Mouse (Mus musculus): ENCODE data around the gene Mrpl19. TPM values are rescaled to one million over a fixed set of nuclear protein-coding genes. Genes with fewer than 3 reads are reported as not detected.

Gene Mrpl19
- polyA plus RNA-seq, 1 experiment from 2014 or later, result 72.7 TPM

GRCm38 (mm10) chr6:81979286-81979685 is 13.5 kb upstream of the Mrpl19 start:
- H3K9me3 ChIP-seq (ENCODE audit: control insufficient read depth, low read length), result no peaks in the 10 kb centered on the region
- H3K9ac ChIP-seq (ENCODE audit: low read length), result no peak overlapping the region
- DNase-seq (ENCODE audit: low spot score) (no peak), ATAC-seq (ENCODE audit: insufficient number of reproducible peaks, low FRiP score, low TSS enrichment, low read depth) (no peak)
- H3K4me2 ChIP-seq (ENCODE audit: low read depth, severe bottlenecking), result no peak overlapping the region
- H3K36me3 ChIP-seq (ENCODE audit: control insufficient read depth, insufficient read depth, low read length), result no peaks in the 10 kb centered on the region
- H3K4me1 ChIP-seq (ENCODE audit: control insufficient read depth, insufficient read depth, low read length), result no peaks in the 10 kb centered on the region
- H3K27ac ChIP-seq (replicated peaks; ENCODE audit: low read depth, low read length), result no peak overlapping the region
- no peaks in the 10 kb centered on the region for H3K27me3 ChIP-seq (ENCODE audit: control insufficient read depth, insufficient read depth, low read length)
- 89% methylated on average over 4 of the region's 4 CpGs for WGBS
- H3K4me3 ChIP-seq (ENCODE audit: low read depth, low read length), result no peak overlapping the region

GRCm38 (mm10) chr6:81975971-81976621 is 10.3 kb upstream of the Mrpl19 start:
- H3K4me2 ChIP-seq (ENCODE audit: low read depth, severe bottlenecking), result no peak overlapping the region
- H3K9me3 ChIP-seq (ENCODE audit: control insufficient read depth, low read length), result no peaks in the 10 kb centered on the region
- no peak for ATAC-seq (ENCODE audit: insufficient number of reproducible peaks, low FRiP score, low TSS enrichment, low read depth)
- H3K27me3 ChIP-seq (ENCODE audit: control insufficient read depth, insufficient read depth, low read length), result no peaks in the 10 kb centered on the region
- H3K4me3 ChIP-seq (ENCODE audit: low read depth, low read length), result no peak overlapping the region
- DNase-seq (ENCODE audit: low spot score), result peak; percentile 87
- no peaks in the 10 kb centered on the region for H3K4me1 ChIP-seq (ENCODE audit: control insufficient read depth, insufficient read depth, low read length)
- no peaks in the 10 kb centered on the region for H3K36me3 ChIP-seq (ENCODE audit: control insufficient read depth, insufficient read depth, low read length)
- no peak overlapping the region for H3K9ac ChIP-seq (ENCODE audit: low read length)
- 39% methylated on average over 7 of the region's 7 CpGs for WGBS
- no peak overlapping the region for H3K27ac ChIP-seq (replicated peaks; ENCODE audit: low read depth, low read length)

- no peaks in the 10 kb centered on the region for H3K9me3 ChIP-seq (ENCODE audit: control insufficient read depth, low read length)
- H3K4me3 ChIP-seq (ENCODE audit: low read depth, low read length), result no peak overlapping the region
- ATAC-seq (ENCODE audit: insufficient number of reproducible peaks, low FRiP score, low TSS enrichment, low read depth), result no peak
- no peaks in the 10 kb centered on the region for H3K4me1 ChIP-seq (ENCODE audit: control insufficient read depth, insufficient read depth, low read length)
- no peak for DNase-seq (ENCODE audit: low spot score)
- no peak overlapping the region for H3K27ac ChIP-seq (replicated peaks; ENCODE audit: low read depth, low read length)
- no peaks in the 10 kb centered on the region for H3K36me3 ChIP-seq (ENCODE audit: control insufficient read depth, insufficient read depth, low read length)
- H3K27me3 ChIP-seq (ENCODE audit: control insufficient read depth, insufficient read depth, low read length), result no peaks in the 10 kb centered on the region
- H3K9ac ChIP-seq (ENCODE audit: low read length), result no peak overlapping the region
- 87% methylated on average over 8 of the region's 8 CpGs for WGBS
- H3K4me2 ChIP-seq (ENCODE audit: low read depth, severe bottlenecking), result no peak overlapping the region
These were observed 6.8 kb upstream of the Mrpl19 start for GRCm38 (mm10) chr6:81972595-81972994.

GRCm38 (mm10) chr6:81971196-81971595 is 5.4 kb upstream of the Mrpl19 start:
- H3K9me3 ChIP-seq (ENCODE audit: control insufficient read depth, low read length), result no peaks in the 10 kb centered on the region
- no peak overlapping the region for H3K4me3 ChIP-seq (ENCODE audit: low read depth, low read length)
- no peak for DNase-seq (ENCODE audit: low spot score)
- 91% methylated on average over 7 of the region's 7 CpGs for WGBS
- H3K9ac ChIP-seq (ENCODE audit: low read length), result no peak overlapping the region
- H3K4me2 ChIP-seq (ENCODE audit: low read depth, severe bottlenecking), result no peak overlapping the region
- H3K27me3 ChIP-seq (ENCODE audit: control insufficient read depth, insufficient read depth, low read length), result no peaks in the 10 kb centered on the region
- H3K4me1 ChIP-seq (ENCODE audit: control insufficient read depth, insufficient read depth, low read length), result no peaks in the 10 kb centered on the region
- no peaks in the 10 kb centered on the region for H3K36me3 ChIP-seq (ENCODE audit: control insufficient read depth, insufficient read depth, low read length)
- no peak for ATAC-seq (ENCODE audit: insufficient number of reproducible peaks, low FRiP score, low TSS enrichment, low read depth)
- no peak overlapping the region for H3K27ac ChIP-seq (replicated peaks; ENCODE audit: low read depth, low read length)

GRCm38 (mm10) chr6:81966068-81966544 is 348 bp upstream of the Mrpl19 start:
- no peak overlapping the region for H3K9ac ChIP-seq (ENCODE audit: low read length)
- WGBS, result 40% methylated on average over 2 of the region's 2 CpGs
- H3K36me3 ChIP-seq (ENCODE audit: control insufficient read depth, insufficient read depth, low read length), result peaks cover 2% of the 10 kb centered on the region; the same call in 1 of the 2 replicates
- no peaks in the 10 kb centered on the region for H3K9me3 ChIP-seq (ENCODE audit: control insufficient read depth, low read length)
- peak overlapping the region; percentile 67 for H3K4me3 ChIP-seq (ENCODE audit: low read depth, low read length)
- H3K4me1 ChIP-seq (ENCODE audit: control insufficient read depth, insufficient read depth, low read length), result peaks cover 6% of the 10 kb centered on the region; the same call in 1 of the 2 replicates
- DNase-seq (ENCODE audit: low spot score) (no peak), ATAC-seq (ENCODE audit: insufficient number of reproducible peaks, low FRiP score, low TSS enrichment, low read depth) (peak; percentile 69; the same call in 1 of the 2 replicates)
- 0 out of 2 replicates have a peak overlapping the region, but pooled peaks have one; percentile 19 for H3K4me2 ChIP-seq (ENCODE audit: low read depth, severe bottlenecking)
- no peak overlapping the region for H3K27ac ChIP-seq (replicated peaks; ENCODE audit: low read depth, low read length)
- no peaks in the 10 kb centered on the region for H3K27me3 ChIP-seq (ENCODE audit: control insufficient read depth, insufficient read depth, low read length)

GRCm38 (mm10) chr6:81960284-81960683 is 5.5 kb downstream of the Mrpl19 start:
- Histone ChIP-seq H3K9me3 (ENCODE audit: control insufficient read depth, low read length) (no peaks in the 10 kb centered on the region; the same call in 1 of the 2 replicates), H3K4me2 (ENCODE audit: low read depth, severe bottlenecking) (no peak overlapping the region), H3K27me3 (ENCODE audit: control insufficient read depth, insufficient read depth, low read length) (no peaks in the 10 kb centered on the region), H3K36me3 (ENCODE audit: control insufficient read depth, insufficient read depth, low read length) (peaks cover 25% of the 10 kb centered on the region), H3K4me3 (ENCODE audit: low read depth, low read length) (no peak overlapping the region), H3K4me1 (ENCODE audit: control insufficient read depth, insufficient read depth, low read length) (peaks cover 6% of the 10 kb centered on the region; the same call in 1 of the 2 replicates), H3K9ac (ENCODE audit: low read length) (no peak overlapping the region), H3K27ac (replicated peaks; ENCODE audit: low read depth, low read length) (no peak overlapping the region)
- ATAC-seq (ENCODE audit: insufficient number of reproducible peaks, low FRiP score, low TSS enrichment, low read depth) (no peak), DNase-seq (ENCODE audit: low spot score) (no peak)
- 79% methylated on average over 1 of the region's 1 CpGs for WGBS

GRCm38 (mm10) chr6:81959866-81960265 is 5.9 kb downstream of the Mrpl19 start:
- no peak for ATAC-seq (ENCODE audit: insufficient number of reproducible peaks, low FRiP score, low TSS enrichment, low read depth)
- 93% methylated on average over 8 of the region's 8 CpGs for WGBS

GRCm38 (mm10) chr6:81957992-81958391 is 7.8 kb downstream of the Mrpl19 start:
- no peak overlapping the region for H3K4me2 ChIP-seq (ENCODE audit: low read depth, severe bottlenecking)
- no peaks in the 10 kb centered on the region; the same call in 1 of the 2 replicates for H3K9me3 ChIP-seq (ENCODE audit: control insufficient read depth, low read length)
- 93% methylated on average over 11 of the region's 11 CpGs for WGBS
- no peak overlapping the region for H3K4me3 ChIP-seq (ENCODE audit: low read depth, low read length)
- no peaks in the 10 kb centered on the region for H3K27me3 ChIP-seq (ENCODE audit: control insufficient read depth, insufficient read depth, low read length)
- no peak overlapping the region for H3K27ac ChIP-seq (replicated peaks; ENCODE audit: low read depth, low read length)
- DNase-seq (ENCODE audit: low spot score), result no peak
- H3K4me1 ChIP-seq (ENCODE audit: control insufficient read depth, insufficient read depth, low read length), result no peaks in the 10 kb centered on the region
- H3K9ac ChIP-seq (ENCODE audit: low read length), result no peak overlapping the region
- H3K36me3 ChIP-seq (ENCODE audit: control insufficient read depth, insufficient read depth, low read length), result peaks cover 27% of the 10 kb centered on the region
- no peak for ATAC-seq (ENCODE audit: insufficient number of reproducible peaks, low FRiP score, low TSS enrichment, low read depth)

More at GRCm38 (mm10) chr6:81959866-81960265, 5.9 kb downstream of the Mrpl19 start:
- H3K27ac ChIP-seq (replicated peaks; ENCODE audit: low read depth, low read length), result no peak overlapping the region
- H3K9ac ChIP-seq (ENCODE audit: low read length), result no peak overlapping the region
- H3K4me1 ChIP-seq (ENCODE audit: control insufficient read depth, insufficient read depth, low read length), result peaks cover 5% of the 10 kb centered on the region; the same call in 1 of the 2 replicates
- DNase-seq (ENCODE audit: low spot score), result no peak
- peaks cover 25% of the 10 kb centered on the region for H3K36me3 ChIP-seq (ENCODE audit: control insufficient read depth, insufficient read depth, low read length)
- H3K4me2 ChIP-seq (ENCODE audit: low read depth, severe bottlenecking), result no peak overlapping the region
- H3K4me3 ChIP-seq (ENCODE audit: low read depth, low read length), result no peak overlapping the region
- no peaks in the 10 kb centered on the region for H3K27me3 ChIP-seq (ENCODE audit: control insufficient read depth, insufficient read depth, low read length)
- no peaks in the 10 kb centered on the region; the same call in 1 of the 2 replicates for H3K9me3 ChIP-seq (ENCODE audit: control insufficient read depth, low read length)

All from limb, embryonic 11.5 days (tissue).